Mouse (Mus musculus) embryonic fibroblast, embryonic 13.5 days (primary cell): ENCODE measurements around the gene Nlrp9b. TPM values are rescaled to one million over a fixed set of nuclear protein-coding genes. Genes with fewer than 3 reads are reported as not detected.
A peak's percentile ranks its signal among the peaks of the same experiment; 100 is the strongest.
"Not testable (repeated sequence)": the region's sequence is repeated elsewhere in the genome, so short reads cannot be mapped to it uniquely, and the experiment has no call there.

ENCODE experiments used
- H3K27ac ChIP-seq: 2 replicates; pipeline ENCODE4 v1.5.1; 2012; ENCODE audit warnings: low read length, control low read depth, inconsistent platforms; ENCODE audit not compliant: insufficient read depth
- H3K4me1 ChIP-seq: 2 replicates; pipeline ENCODE4 v1.6.1; 2011; ENCODE audit warnings: low read length; ENCODE audit not compliant: control insufficient read depth, insufficient read depth
- H3K4me3 ChIP-seq: 2 replicates; pipeline ENCODE4 v1.5.1; 2011; ENCODE audit warnings: mild to moderate bottlenecking, control low read depth, low read length; ENCODE audit not compliant: insufficient read depth
- CTCF ChIP-seq: IDR thresholded peaks from 2 replicates; pipeline ENCODE4 v1.5.1; 2011; ENCODE audit warnings: mild to moderate bottlenecking, control low read depth, low read length, moderate library complexity, borderline replicate concordance; ENCODE audit not compliant: insufficient read depth
- POLR2A ChIP-seq: IDR thresholded peaks from 2 replicates; pipeline ENCODE4 v1.6.1; 2011; ENCODE audit warnings: low read depth, mild to moderate bottlenecking, control low read depth, low read length, moderate library complexity
- polyA plus RNA-seq: library from polyadenylated mRNA; stranded (reverse); fragments of >200 nt; gene quantifications from 2 replicates; pipeline ENCODE4 v1.2.4, GENCODE M21; 2011; ENCODE audit warnings: low read depth; ENCODE audit not compliant: missing spikeins, insufficient read length

Gene Nlrp9b
- not detected in 2 replicates for polyA plus RNA-seq

- not testable (repeated sequence) for H3K4me3 ChIP-seq, H3K4me1 ChIP-seq, H3K27ac ChIP-seq
Observed at GRCm38 (mm10) chr7:19991165-19991564, at the start of gene Nlrp9b. TSS of gene Nlrp9b (plus strand) at chr7:19991465.

- H3K4me3 ChIP-seq, result no peak overlapping the region
- no peaks in the 10 kb centered on the region for H3K4me1 ChIP-seq
- no peak overlapping the region for H3K27ac ChIP-seq
- TF ChIP-seq POLR2A (no peak), CTCF (no peak)
Observed at GRCm38 (mm10) chr7:19944709-19945108, 46.6 kb upstream of the Nlrp9b start.

GRCm38 (mm10) chr7:19945201-19945600, 46.1 kb upstream of the Nlrp9b start:
- no peak overlapping the region for H3K4me3 ChIP-seq
- H3K4me1 ChIP-seq, result no peaks in the 10 kb centered on the region
- no peak overlapping the region for H3K27ac ChIP-seq
- TF ChIP-seq POLR2A (no peak), CTCF (no peak)

GRCm38 (mm10) chr7:19945821-19946515, 45.3 kb upstream of the Nlrp9b start:
- Histone ChIP-seq H3K27ac (no peak overlapping the region), H3K4me3 (no peak overlapping the region), H3K4me1 (no peaks in the 10 kb centered on the region)
- no peak for TF ChIP-seq CTCF
- TF ChIP-seq POLR2A, result no peak

- H3K4me3 ChIP-seq, result no peak overlapping the region
Observed at GRCm38 (mm10) chr7:19948956-19949355, 42.3 kb upstream of the Nlrp9b start.

GRCm38 (mm10) chr7:19949996-19950395, 41.3 kb upstream of the Nlrp9b start:
- no peak overlapping the region for H3K4me3 ChIP-seq
- TF ChIP-seq CTCF (no peak), POLR2A (no peak)
- H3K27ac ChIP-seq, result no peak overlapping the region
- H3K4me1 ChIP-seq, result no peaks in the 10 kb centered on the region; the same call in 1 of the 2 replicates

More at GRCm38 (mm10) chr7:19948956-19949355, 42.3 kb upstream of the Nlrp9b start:
- TF ChIP-seq POLR2A (no peak), CTCF (no peak)
- Histone ChIP-seq H3K4me1 (no peaks in the 10 kb centered on the region; the same call in 1 of the 2 replicates), H3K27ac (no peak overlapping the region)

GRCm38 (mm10) chr7:19950589-19950988, 40.7 kb upstream of the Nlrp9b start, which contains the start of gene Igsf23:
TSS of gene Igsf23 (minus strand) at chr7:19950756.
- Histone ChIP-seq H3K4me3 (no peak within 1 kb of the TSS), H3K4me1 (no peaks in the 10 kb centered on the region; the same call in 1 of the 2 replicates), H3K27ac (no peak within 1 kb of the TSS)
- no peak for TF ChIP-seq CTCF
- TF ChIP-seq POLR2A, result no peak

GRCm38 (mm10) chr7:19952320-19952986, 38.8 kb upstream of the Nlrp9b start:
- peak overlapping the region; percentile 80 for H3K27ac ChIP-seq

GRCm38 (mm10) chr7:19953054-19953453, 38.2 kb upstream of the Nlrp9b start:
- peak overlapping the region; percentile 67; the same call in 1 of the 2 replicates for H3K27ac ChIP-seq
- no peaks in the 10 kb centered on the region; the same call in none of the 2 replicates for H3K4me1 ChIP-seq
- H3K4me3 ChIP-seq, result no peak overlapping the region
- TF ChIP-seq POLR2A, result no peak
- TF ChIP-seq CTCF, result no peak

More at GRCm38 (mm10) chr7:19952320-19952986, 38.8 kb upstream of the Nlrp9b start:
- no peak overlapping the region for H3K4me3 ChIP-seq
- H3K4me1 ChIP-seq, result no peaks in the 10 kb centered on the region; the same call in none of the 2 replicates
- no peak for TF ChIP-seq CTCF
- TF ChIP-seq POLR2A, result no peak

- no peak for TF ChIP-seq POLR2A
- TF ChIP-seq CTCF, result no peak
- Histone ChIP-seq H3K4me1 (no peaks in the 10 kb centered on the region; the same call in none of the 2 replicates), H3K27ac (no peak overlapping the region), H3K4me3 (no peak overlapping the region)
Observed at GRCm38 (mm10) chr7:19955861-19956260, 35.4 kb upstream of the Nlrp9b start.
